Mouse (Mus musculus) layer of hippocampus, adult 2 months (tissue): ENCODE data around the gene Dynll1. TPM values are rescaled to one million over a fixed set of nuclear protein-coding genes. Genes with fewer than 3 reads are reported as not detected.

Experiments used
- DNase-seq, 2 experiments: peaks; one replicate each; pipeline ENCODE4 v3.0.0; 2022; ENCODE audit warnings: low spot score in 2 of 2
- H3K27ac ChIP-seq: fragments of 200-600 bp; 2 replicates; pipeline ENCODE4 v1.8.1; 2022
- H3K4me3 ChIP-seq: fragments of 200-600 bp; 2 replicates; pipeline ENCODE4 v1.8.1; 2022; ENCODE audit warnings: mild to moderate bottlenecking
- CTCF ChIP-seq: fragments of 200-600 bp; conservative IDR thresholded peaks from 2 replicates; pipeline ENCODE4 v1.8.1; 2022; ENCODE audit warnings: antibody characterized with exemption, mild to moderate bottlenecking, moderate library complexity
- total RNA-seq, 2 experiments: library from RNA; stranded (reverse); gene quantifications; 2 replicates each; pipeline ENCODE4 v1.2.3; 2021

Gene Dynll1
- total RNA-seq, 2 experiments from 2014 or later = 727 to 730 TPM

DNA sequence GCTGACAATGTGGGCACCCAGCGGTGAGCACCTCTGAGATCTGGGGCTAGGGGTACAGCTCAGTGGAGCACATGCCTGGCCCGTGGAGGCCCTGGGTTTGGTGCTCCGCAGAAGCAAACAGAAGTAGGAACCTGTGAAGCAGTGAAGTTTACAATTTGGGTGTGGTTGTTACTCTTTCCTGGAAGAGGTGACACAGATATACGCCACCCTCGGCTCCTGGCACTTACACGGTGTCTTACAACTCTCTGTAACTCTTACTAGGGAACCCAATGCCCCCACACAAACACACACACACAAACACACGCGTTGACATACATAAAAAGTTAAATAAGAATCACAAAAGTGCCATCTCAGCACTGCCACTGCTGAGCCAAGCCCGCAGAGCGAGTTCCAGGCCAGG, 4.5 kb downstream of the Dynll1 start:
- Histone ChIP-seq H3K27ac (no peak overlapping the region; the same call in 1 of the 2 replicates), H3K4me3 (no peak overlapping the region)
- TF ChIP-seq CTCF = no peak
- DNase-seq = no peak

DNA sequence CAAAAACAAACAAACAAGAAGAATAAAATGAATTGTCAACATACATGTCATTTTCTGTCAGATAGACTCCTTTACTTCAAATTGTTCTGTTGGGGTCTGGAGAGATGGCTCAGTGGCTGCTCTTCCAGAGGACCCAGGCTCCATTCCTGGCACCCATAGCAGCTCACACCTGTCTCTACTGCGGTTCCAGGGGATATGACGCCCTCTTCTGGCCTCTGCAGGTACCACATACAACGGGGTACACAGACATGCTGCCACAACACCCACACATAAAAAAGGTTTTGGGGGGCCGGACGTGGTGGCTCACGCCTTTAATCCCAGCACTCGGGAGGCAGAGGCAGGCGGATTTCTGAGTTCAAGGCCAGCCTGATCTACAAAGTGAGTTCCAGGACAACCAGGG, 6.6 kb downstream of the Dynll1 start:
- DNase-seq = no peak
- H3K27ac ChIP-seq = no peak overlapping the region
- no peak overlapping the region for H3K4me3 ChIP-seq
- peak; percentile 57 for TF ChIP-seq CTCF

DNA sequence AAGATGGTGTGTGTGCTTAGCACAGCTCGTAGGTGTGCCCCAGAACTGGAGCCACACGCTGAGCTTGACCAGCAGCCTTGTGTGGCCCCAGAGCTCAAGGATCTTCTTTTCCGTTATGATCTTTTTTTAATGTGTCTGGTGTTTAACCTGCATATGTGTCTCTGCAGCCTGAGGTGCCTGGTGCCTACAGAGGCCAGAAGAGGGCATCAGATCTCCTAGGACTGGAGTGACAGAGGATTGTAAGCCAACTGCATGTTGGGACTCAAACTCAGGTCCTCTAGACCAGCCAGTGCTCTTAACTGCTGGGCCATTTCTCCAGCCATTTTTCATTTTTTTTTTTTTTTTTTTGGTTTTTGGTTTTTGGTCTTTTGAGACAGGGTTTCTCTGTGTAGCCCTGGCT, 16.1 kb downstream of the Dynll1 start:
- Histone ChIP-seq H3K27ac (no peak overlapping the region), H3K4me3 (no peak overlapping the region)
- peak; percentile 51 for TF ChIP-seq CTCF
- DNase-seq = no peak

DNA sequence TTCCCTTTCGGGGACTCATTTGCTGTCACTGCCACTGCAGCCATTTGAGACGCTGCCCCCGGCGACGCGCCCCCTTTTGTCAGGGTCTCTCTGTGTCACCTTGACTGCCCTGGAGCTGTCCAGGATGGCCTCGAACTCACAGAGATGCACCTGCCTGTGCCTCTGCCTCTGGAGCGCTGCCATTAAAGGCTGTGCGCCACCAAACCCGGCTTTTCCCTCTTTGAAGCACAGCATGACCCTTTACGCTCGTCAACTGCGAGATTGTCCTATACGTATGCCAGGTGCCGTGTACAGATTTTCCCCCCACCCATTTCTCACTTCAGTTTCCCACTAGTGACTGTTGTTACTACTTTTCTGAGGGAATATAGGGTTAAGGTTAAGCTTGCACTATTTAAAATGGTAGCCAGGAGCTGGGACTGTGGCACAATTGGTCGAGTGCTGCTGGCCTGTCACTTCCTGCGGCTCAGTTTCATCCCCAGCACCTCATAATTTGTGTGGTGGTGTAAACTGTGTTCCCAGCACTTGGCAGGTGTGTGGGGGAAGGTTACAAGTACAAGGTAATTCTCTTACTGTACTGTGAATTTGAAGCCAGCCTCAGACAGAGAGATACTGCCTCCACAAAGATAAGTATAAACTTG, 20.6 kb downstream of the Dynll1 start:
- no peak for DNase-seq
- peak overlapping the region; percentile 97 for H3K4me3 ChIP-seq

DNA sequence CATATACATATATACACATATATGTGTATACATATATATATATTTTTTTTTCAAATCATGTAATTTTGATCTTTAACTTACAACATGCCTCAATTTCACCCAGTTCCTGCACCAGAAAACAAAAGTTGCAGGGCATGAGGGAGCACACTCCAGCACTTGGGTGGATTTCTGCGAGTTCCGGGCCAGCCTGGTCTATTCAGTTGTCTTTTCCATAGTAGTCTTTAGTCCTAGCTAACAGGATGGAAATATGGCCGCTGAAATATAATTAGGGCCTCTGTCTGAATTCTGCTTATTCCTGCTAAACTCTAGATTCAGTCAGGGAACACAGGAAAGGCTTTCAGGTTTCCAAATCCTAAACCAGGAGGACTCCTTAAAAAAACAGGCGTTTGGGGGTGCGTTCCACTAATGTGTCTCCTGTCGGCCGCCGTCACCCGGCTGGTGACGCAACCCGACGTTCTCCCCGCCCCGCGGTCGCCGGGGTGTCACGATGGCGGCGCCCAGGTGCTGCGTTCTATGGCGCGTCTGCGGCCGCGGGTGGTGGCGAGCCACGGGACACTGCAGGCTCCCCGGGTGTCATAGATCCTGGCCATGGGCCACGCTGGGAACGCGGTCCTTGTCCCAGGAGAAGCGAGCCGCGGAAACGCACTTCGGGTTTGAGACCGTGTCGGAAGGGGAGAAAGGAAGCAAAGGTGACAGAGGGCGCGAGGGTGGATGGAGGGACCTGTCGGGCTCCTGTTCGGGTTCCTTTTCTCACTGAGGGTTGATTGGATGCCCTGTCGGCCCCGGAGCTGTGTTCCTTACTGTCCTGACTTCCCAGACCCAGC, 21.4 kb downstream of the Dynll1 start, which contains the start of gene Coq5:
TSS of gene Coq5 (plus strand) at position 441 of the 824 bp plus-strand sequence.
- no peak for TF ChIP-seq CTCF
- peak within 1 kb of the TSS; percentile 86 for H3K27ac ChIP-seq
- peak within 1 kb of the TSS; percentile 97 for H3K4me3 ChIP-seq
- peak; percentile 81 to 93 for DNase-seq

More for the DNA sequence above, 20.6 kb downstream of the Dynll1 start:
- no peak for TF ChIP-seq CTCF
- peak overlapping the region; percentile 86 for H3K27ac ChIP-seq

DNA sequence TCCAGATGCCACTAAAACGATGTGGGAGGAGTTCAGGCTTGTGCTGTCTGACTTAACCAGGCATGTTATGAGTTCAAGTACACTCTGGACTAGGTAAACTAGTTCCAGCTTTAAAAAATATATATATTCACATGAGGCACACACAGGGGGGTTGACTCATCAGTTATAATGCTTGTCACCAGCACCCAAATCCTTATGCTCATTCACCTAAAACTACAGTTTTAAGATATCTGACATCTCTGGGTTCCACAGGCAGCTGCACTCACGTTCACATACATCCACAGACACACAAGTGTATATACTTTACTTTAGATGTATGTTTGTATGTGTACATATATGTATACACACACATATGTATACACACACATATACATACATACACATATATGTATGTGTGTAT, 22.0 kb downstream of the Dynll1 start:
- Histone ChIP-seq H3K27ac (no peak overlapping the region), H3K4me3 (no peak overlapping the region)
- TF ChIP-seq CTCF = no peak
- no peak for DNase-seq

DNA sequence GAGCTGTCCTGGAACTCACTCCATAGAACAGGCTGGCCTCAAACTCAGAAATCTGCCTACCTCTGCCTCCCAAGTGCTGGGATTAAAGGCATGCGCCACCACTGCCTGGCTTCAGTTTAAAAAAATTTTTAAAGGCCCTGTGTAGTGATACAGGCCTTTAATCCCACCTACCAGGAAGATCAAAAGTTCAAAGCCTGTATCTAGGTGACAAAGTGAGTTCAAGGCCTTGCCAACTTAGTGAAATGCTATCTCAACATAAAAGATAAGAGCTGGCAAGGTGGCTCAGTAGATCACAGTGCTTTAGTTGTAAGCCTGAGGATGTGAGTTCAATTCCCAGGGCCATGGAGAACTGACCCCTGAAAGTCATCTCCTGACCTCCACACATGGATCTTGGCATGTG, 22.7 kb downstream of the Dynll1 start:
- no peak for TF ChIP-seq CTCF
- Histone ChIP-seq H3K4me3 (no peak overlapping the region), H3K27ac (no peak overlapping the region)
- no peak for DNase-seq

DNA sequence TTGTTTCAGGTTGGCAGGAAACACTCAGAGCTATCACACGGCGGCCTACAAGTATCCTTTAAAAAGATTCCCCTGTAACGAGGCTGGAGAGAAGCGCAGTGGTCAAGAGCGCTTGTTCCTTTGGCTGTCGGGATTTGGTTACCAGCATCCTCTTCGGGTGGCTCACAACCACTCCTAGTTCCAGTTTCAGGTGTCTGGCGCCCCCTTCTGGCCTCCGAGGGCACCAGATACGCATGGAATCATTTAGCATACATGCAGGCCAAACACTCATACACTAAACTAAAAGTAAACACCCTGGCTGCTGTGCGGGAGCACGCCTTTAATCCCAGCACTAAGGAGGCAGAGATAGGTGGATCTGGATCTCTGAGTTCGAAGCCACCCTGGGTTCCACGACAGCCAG, 24.8 kb downstream of the Dynll1 start:
- H3K27ac ChIP-seq = no peak overlapping the region
- DNase-seq = no peak
- peak; percentile 63 for TF ChIP-seq CTCF
- no peak overlapping the region for H3K4me3 ChIP-seq

DNA sequence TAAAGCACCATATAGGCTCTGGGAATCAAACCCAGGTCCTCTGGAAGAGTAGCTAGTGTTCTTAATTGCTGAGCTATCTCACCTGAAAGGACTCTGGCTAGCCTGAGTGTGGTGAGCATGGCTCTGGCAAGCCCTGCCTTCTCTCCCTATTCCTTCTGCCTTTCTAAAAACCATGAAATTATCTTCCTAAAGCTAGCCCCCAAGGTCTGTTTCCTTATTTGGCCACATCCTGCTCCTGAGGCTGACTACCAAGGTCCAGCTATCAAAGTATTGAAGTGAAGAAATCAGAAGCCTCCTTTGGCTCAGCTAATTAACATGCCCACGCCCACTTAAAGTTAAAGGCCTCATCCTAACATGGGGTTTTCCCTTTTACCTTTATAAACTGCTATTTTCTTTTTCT, 26.0 kb downstream of the Dynll1 start:
- TF ChIP-seq CTCF = no peak
- no peak overlapping the region for H3K4me3 ChIP-seq
- no peak for DNase-seq
- H3K27ac ChIP-seq = no peak overlapping the region

DNA sequence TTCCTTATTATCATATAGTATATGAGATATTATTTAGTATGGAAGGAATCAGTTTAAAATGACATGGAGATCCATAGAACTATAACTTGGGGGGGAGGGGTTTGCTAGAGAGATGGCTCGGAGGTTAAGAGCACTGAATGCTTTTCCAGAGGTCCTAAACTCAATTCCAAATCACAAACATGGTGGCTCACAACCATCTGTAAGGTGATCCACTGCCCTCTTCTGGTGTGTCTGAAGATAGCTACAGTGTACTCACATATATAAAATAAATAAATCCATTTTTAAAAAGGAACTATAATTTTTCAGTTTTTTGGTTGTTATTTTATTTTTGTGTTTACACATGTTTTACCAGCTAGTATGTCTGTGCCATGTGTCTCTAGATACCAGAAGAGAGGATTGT, 26.4 kb downstream of the Dynll1 start:
- no peak overlapping the region for H3K27ac ChIP-seq
- TF ChIP-seq CTCF = peak; percentile 65
- DNase-seq = no peak
- no peak overlapping the region for H3K4me3 ChIP-seq

DNA sequence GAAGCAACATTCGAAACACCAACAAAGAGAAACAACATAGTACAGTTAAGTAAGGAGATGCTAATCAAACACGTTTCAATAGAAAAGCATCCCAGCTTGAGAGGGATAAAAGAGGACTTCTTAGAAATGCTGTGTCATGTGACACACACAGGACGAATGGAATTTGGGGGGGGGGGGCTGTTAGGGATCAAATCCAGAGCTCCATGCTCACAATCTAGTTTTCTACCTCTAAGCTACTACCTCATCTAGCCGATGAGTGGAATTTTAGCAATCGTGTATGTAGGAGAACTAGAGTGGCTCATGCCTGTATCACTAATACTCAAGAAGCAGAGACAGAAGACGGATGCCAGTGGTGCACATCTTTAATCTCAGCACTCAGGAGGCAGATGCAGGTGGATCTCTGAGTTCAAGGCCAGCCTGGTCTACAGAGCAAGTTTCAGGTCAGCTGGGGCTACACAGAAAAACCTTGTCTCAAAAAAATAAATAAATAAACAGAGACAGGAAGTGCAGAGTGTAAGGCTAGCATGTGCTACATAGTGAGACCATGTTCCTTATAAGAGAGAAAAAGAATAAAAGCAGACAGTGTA, 27.2 kb downstream of the Dynll1 start:
- no peak for DNase-seq
- TF ChIP-seq CTCF = no peak
- Histone ChIP-seq H3K27ac (peak overlapping the region; percentile 96), H3K4me3 (no peak overlapping the region)

DNA sequence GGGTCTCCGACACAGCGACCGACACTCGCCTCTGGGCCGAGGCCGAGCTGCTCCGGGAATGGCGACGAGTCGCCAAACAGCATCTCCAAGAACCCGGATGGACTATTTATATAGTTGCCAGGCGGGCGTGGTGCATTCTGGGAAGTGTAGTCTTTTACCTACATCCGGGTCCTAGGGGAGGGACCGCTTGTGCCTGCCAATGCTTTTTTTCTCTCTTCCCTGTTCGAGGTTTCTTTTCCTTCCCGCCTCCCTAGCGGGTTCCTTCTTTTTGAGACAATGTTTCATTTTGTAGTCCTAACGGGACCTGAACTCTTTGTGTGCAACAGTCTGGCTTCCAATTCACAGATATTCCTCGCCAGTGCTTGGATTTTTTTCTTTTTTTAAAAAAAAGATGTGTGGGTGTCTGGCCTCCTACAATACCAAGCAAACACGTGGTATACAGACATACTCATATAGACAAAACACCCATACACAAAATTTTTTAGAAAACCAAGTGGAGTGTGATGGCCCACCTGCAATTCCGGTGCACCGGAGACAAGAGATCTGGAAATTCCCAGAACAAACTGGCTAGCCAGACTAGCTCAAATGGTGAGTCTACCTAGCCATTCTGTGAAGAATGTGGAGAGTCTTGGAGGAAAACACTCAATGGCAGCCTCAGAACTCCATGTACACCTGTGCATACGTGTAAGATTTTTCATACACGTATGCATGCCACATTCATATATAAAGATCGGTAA, 27.8 kb downstream of the Dynll1 start, which contains the start of gene Rnf10:
TSS of gene Rnf10 (minus strand) at position 87 of the 737 bp plus-strand sequence.
- Histone ChIP-seq H3K27ac (peak within 1 kb of the TSS; percentile 96), H3K4me3 (peak within 1 kb of the TSS; percentile 78)
- TF ChIP-seq CTCF = no peak
- DNase-seq = peak; percentile 97 to 99
